Mouse (Mus musculus): ENCODE measurements around the gene B4galt1.

Gene B4galt1

DNA sequence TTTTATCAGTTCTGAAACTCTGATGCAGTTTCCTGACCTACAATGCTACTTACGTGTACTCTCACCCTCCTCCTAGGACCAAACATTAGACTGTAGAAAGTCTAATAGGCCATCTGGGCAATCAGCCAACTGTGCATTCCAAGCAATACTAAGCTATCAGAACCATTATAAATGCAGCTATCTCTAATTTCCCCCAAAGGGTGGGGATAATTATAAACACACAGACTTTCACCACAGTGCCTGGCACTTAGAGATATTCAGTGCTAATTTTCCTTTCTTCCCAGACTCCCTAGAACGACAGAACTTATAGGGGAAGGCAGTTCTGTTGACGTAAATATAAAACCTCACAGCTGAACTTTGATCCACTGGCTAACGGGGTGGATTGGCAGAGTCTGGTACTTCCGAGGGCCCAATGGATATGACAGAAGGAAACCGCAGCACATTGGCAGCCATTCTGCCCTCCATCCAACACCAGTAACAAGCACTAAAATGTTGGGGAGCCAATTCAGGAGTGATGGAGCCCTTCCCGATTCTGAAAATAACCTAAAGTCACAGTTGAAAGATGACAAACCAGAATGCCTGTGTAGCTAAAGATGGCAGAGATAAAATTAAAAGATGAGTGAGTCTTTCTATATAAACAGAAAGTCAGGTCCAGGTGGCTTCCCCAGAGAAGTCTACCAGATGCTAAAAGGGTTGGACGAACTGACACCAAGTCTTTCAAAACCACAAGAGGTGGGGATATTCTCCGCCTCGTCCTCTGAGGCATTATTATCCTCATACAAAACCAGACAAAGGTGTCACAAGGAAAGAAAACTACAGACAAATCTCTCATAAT, 16.1 kb downstream of the B4galt1 start:
- DNase-seq = no peak

DNA sequence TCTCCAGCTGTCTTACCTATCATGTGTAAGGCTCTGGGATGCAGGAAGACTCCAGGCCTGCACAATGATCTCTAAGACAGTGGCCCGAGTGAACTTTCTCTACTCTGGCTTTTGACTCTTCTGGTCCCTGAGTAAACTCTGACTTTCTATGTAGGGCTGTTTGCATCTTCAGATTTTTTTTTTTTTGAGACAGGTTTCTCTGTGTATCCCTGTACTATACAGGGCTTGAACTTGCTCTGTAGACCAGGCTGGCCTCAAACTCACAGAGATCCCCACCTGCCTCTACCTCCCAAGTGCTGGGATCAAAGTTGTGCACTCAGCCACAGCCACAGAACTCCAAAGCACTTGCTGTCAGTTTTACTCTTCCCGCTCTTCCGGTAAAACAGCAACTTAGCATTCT, 16.8 kb downstream of the B4galt1 start:
- no peak for DNase-seq

DNA sequence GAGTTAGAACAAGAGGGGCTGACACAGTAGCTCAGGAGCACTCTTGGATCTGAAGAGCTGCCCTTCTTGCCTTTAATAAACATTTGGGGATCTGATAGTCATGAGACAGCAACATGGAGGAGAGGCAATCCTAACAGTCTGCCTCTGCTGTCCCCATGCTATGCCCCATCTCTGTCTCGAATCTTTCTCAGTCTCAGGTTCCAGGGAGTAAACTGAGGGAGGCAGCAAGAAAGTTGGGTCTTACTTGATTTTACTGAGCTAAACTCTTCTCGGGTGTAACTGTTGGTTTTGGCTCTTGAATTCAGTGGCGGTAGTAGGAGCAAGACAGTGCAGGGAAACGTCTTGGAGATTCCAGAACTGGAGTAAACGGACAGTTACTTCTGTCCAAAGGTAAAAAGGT, 18.9 kb downstream of the B4galt1 start:
- DNase-seq = no peak

DNA sequence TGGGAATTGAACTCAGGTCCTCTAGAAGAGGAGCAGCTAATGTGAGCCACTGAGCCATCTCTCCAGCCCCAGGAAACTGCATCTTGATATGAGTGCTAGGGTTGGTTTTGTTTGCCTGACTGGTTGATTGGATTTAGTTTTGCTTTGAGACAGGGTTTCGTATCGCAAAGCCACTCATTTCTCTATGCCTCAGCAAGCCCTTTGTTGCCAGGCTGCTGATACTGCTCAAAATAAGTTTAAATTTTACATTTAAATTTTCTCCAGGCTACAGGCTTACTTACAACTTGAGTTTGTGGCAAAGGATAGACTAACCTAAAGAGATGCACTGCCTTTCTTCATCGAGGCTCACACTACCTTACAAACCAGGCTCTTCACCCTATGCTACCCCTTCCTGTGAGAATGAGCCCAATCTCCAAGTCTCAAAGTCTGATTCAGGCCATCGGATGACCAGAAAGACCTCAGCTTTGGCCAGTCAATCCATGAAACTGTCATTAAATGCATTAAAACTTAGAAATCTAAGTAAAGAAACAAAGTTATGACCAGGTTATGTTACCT, 19.5 kb downstream of the B4galt1 start:
- DNase-seq = no peak

DNA sequence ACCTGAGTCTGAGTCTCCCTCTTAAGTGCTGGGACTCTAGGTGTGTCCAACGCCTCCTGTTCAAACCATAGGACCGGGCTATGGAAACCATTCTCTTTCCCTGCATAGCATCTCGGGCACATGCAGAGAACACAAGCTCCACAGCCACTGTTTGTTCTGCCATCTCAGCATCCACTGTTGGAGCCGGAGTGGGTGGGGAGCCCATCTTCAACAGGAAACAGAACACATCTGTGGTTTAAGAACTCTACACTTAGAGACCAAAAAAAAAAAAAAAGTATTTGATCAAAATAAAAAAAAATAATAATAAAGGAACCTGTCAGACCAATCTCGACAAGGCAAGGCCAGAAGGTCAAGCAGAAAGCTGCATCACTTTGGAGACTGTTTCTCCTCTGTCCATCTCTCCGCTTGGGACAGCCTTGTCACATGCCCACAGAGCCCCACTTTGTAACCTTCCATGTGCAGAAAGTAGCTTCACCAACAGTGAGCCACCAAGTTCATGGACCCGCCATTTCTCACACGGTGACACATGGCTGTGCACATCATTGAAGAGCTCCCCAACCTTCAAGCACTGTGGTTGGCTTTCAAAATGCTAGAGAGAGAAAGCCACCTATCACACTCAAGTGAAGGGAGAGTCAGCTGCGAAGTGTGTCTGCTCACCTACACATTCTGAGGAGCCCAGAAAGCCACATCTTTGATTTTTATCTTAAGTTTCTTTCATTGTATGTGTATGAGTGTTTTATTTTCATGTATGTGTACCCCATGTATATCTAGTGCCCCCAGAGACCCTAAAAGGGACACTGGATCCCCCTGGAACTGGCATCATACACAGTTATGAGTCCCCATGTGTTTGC, 20.2 kb downstream of the B4galt1 start:
- peak in 1 of 2 experiments; percentile 56 for DNase-seq

DNA sequence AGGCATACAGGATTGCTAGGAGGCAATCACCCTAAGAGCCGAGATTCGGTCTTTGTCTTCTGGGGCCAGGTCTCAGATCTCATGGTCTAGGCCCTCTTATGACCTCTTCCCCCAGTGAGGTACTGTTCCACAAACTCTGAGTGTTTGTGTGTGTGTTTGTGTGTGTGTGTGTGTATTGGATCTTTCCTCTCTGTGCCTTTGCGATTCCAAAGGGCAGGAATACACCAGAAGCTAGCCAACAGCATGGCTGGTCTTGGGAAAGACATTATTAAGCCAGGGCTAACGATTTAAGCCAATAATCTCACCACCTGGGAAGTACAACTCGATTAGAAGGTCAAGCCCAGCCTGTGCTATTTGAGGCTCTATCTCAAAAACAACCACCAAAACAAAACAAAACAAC, 23.3 kb downstream of the B4galt1 start:
- no peak for DNase-seq

DNA sequence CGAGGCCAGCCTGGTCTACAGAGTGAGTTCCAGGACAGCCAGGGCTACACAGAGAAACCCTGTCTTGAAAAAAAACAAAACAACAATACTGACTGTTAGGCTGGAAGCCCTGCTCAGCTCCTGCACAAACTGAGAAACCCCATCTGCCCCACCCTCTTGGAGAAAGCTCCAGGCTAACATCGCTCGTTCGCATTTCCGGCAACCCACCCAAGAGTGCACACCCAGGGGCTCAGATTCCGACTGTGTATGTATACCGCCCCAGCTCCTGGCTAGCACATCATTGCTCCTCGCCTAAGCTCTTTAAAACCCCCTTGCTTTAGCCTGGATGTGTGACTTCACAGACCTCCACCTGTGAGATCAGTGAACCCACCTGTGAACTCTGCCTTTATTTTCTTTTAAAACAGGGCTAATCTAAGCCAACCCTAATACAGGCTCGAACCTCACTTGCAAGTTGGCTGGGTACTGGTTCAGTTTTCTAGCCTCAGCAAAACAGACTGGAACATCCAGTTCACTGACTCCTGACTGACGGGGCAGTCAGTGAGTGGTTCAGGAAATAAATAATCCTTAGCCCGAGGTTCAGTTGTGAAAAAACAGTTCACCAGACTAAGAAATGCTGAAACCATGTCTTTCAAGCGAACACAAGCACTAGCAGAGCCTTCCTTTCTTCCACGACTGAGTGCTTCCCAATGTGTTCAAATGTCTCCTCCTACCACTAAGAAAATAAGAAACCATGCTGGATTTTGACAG, 24.0 kb downstream of the B4galt1 start:
- no peak for DNase-seq

DNA sequence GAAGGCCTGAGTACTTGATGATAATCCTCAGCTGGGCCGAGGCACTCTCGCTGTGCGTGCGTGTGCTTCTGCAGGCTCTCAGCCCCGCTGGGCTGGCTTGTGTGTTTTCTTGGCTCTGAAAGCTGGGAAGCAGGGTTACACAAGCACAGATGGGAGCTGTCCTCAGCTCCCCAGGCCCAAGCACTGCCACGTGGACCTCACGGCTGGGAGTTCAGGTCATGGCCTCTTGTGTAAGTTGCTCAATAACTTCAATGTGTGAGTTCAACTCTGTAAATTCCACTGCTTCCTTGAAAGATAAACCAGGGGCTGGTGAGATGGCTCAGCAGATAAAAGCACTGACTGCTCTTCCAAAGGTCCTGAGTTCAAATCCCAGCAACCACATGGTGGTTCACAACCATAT, 24.9 kb downstream of the B4galt1 start:
- DNase-seq = no peak

DNA sequence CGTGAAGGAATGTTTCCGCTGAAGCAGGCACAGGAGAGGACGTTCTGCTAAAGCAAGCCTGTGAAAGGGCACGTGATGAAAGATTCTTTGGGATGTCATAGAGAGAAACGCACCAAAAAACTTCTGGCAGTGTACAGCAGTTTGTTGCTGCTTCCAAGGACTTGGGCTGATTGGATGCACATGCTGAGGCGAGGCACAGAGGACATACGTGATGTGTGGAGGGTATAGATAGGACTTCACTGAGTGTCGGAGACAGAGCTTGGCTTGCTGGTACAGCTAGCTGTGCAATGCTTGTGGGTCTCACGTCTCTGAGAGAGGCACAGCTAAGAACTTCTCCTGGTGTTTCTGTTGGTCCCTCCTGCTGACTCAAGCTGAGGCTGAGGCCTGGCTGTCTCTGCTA, 25.9 kb downstream of the B4galt1 start:
- DNase-seq = no peak

DNA sequence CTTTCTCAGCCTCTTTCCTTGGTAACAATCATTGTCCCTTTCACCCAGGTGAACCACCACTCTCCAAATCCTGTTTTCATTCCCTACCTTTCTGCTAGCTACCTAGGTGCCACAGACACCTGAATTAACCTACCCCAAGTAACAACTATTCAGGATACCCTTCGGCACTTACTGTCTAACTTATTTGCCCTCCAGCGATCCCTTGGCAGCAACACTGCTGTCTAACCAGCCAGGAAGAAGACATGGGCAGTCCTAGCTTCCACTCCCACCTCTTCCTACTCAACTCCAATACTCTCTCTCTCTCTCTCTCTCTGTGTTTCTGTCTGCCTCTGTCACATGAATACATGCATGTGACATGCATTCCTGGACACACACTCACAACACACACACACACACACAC, 27.0 kb downstream of the B4galt1 start:
- no peak for DNase-seq

DNA sequence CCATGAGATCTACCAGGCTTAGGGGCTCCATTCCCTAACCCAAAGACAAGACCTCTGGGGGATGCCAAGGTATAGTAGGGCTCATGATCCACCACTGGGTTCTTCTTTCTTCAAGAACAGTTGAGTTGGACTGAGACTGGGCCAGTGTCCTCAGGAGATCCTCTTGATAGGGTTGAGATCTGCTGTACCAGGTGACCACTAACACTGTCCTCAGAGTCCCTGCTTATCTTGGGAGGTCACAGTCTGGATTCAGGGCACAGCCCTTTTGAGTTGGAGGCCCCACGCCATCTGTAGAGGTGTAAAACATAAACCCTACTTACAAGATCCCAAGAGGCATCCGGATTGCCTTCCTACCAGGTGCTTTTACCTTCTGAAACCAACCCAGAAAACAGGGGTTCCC, 27.8 kb downstream of the B4galt1 start:
- no peak for DNase-seq

DNA sequence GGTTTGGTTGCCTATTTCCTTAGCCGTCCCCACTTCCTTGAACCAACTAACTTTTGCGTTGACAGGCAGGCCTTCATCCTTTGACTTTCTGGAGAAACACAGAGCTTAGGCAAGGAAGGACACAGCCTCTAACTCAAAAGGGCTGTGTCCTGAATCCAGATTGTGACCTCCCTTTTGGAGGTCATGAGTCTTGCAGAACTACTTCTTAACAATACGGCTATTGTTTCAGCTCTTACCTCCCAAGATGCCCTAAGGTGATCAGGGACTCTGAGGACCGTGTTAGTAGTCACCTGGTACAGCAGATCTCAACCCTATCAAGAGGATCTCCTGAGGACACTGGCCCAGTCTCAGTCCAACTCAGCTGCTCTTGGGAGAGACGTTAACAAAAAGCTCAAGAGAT, 28.7 kb downstream of the B4galt1 start:
- no peak for DNase-seq

DNA sequence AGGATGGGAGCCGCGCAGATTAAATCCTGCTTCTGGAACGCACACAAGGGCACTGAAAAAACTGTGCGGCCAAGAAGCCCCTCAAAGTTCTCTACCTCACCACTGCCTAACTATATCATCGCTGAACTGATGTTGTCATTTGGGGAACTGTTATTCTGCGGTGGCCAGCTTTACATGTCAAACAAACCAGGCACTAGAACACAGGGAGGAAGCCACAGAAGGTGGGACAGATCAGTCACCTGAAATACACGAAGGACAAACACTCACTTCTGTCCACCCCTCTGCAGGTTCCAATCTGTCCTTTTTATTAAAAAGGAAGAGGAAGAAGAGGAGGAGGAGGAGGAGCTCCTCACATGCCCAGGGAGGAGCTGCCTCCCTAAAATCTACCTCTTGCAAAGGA, 29.3 kb downstream of the B4galt1 start:
- DNase-seq = no peak

DNA sequence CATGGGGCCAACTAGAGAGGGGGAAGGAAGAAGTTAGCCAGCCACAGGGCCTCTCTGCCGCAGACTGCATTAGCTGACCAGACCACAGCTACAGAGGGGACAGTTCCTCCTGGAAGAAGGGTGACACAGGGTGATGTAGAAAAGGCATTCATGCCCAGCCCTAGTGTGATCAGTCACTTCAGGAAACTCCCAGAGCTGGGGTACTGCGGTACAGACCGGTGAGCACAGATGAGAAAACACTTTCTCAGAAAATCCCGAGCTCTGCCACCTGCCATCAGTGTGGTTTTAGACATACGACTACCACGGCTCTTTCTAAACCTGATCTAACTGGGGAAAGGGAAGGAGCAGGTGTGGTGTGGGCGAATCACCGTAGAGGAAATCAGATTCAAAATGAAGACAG, 30.1 kb downstream of the B4galt1 start:
- peak in 1 of 2 experiments; percentile 56 for DNase-seq

DNA sequence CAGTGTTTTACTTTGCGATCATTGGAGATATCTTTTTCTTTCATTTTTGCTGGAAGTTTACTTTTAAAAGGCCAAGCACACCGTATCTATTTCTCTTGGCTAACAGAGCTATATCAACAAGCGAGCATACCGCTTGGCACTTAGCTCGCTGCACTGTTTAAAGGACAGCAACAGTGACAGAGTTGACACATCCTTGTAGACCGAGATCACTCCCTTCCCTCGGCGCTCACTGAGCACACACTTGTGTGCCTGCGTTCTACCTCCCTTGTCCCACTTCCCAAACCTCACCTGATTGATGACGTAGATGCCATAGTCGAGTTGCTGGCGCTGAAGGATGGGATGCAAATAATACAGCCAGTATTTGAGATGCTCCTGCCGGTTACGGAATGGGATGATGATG, 30.7 kb downstream of the B4galt1 start:
- DNase-seq = no peak

DNA sequence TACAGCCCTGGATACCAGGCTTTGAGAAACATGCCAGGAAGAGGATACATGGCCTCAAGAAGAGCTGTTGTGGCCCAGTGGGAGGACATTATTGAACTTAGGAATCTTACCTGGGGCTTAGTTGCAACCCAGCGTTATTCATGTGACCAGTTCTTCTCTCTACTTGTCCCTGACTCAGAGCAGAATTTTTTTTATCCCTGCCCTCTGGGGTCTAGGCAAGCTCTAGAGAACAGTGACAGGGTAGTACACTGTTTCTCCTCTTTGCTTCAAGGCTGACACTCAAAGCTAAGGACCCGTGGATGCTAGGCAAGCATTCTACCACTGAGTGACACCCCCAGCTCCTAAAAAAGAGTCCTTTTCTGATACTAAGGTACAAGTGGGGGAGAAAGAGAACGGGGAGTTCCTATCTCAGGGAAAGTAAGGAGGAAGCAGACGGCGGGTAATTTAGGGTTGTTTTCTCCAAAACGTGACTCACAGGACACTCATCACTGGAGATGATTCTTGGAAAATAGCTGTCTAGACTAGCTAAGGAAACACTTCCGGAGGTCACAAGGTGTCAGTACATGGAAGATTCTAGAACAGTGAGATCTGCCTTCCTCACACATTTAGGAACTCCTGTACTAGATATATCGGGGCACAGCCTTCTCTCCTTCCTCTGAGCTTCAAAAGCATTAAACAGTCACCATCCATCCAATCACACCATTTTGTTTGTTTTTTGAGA, 32.3 kb downstream of the B4galt1 start:
- DNase-seq = no peak

DNA sequence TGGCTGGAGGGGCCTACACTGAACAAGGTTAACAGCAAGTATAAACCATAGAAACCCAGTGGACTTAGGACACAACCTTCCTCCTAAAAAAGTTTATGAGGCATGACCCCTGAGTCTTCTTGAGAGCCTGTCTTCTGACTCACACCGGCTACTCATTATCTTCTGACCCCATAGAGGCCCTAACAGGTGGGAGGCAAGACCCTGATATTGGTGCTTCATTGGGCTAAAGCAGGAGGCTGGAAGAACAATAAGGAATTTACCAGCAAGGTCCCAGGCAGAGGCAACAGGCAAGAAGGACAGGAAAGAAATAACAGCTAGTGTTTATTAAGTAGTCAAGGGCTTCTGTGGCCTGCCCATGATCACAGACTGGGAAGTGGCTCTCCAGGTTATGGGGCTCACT, 32.9 kb downstream of the B4galt1 start:
- DNase-seq = no peak

DNA sequence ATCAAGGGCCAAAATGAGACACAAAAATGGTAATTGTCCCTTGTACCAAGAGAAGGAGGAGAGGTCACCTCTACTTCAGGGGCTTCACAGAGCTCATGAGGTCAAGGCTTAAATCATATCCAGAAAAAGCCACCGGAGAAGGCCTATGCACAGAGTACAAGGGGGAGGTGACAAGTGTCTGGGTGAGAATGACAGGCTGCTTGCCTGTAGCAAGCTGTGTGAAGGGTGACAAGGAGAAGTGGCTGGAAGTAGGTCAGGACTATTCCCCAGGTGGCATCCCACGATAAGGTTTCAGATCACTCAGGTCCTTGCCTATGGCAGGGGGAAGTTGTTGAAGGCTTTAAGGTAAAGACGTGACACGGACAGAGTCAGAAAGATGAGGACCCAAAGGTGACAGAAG, 33.8 kb downstream of the B4galt1 start:
- DNase-seq = no peak

DNA sequence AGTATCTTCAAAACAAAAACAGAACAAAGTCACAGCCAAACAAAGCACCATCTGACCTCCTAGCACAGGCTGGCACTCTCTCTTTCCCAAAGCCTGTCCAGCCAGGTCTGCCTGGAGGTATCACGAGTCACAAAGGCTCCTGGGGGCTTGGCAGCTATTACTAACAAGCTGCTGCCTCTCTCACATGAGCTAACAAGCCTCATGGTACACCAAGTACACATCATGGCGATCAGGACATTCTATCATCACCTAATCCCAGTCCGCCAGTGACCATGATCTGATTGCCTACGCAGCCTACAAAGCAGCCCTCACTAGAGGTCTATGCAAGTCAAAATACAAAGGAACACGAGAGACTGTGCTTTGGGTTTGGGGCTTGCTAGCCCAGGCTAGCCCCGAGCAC, 34.7 kb downstream of the B4galt1 start:
- no peak for DNase-seq

DNA sequence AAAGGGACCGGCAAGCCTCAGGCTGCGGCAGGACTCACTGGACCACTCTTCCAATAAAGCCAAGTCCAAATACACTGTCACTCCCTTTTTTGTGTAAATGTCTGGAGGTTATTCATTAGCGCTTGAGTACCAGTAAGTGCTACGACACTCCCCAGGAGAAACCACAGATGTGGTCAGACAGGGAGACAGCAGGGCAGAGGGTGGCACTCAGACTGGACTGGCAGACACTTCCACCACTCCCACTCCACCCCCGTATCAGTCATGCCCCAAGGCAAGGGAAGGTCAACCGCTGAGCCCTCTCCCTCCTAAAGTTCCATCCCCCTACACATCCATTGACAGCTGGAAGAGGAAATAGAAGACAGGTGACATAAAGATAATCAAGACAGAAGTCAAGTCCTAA, 35.4 kb downstream of the B4galt1 start:
- DNase-seq = no peak

DNA sequence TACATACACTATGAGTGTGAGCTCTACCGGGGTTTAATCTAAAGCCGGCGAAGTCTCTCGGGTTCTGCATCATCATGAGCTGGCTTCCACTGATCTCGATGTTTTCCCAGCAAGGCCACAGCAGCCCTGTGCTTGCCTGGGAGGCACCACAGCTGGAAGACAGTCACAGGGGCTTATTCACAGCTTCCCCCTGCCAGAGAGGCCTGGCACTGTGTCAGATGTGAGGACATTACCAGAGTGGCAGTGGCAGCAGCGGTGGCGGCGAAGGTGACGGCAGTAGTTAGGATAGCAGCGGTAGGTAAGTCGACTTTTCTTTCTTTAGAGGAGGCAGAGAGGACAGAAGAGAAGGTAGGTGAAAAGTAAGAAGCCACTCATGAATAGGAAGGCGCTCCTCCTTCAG, 35.9 kb downstream of the B4galt1 start:
- no peak for DNase-seq

DNA sequence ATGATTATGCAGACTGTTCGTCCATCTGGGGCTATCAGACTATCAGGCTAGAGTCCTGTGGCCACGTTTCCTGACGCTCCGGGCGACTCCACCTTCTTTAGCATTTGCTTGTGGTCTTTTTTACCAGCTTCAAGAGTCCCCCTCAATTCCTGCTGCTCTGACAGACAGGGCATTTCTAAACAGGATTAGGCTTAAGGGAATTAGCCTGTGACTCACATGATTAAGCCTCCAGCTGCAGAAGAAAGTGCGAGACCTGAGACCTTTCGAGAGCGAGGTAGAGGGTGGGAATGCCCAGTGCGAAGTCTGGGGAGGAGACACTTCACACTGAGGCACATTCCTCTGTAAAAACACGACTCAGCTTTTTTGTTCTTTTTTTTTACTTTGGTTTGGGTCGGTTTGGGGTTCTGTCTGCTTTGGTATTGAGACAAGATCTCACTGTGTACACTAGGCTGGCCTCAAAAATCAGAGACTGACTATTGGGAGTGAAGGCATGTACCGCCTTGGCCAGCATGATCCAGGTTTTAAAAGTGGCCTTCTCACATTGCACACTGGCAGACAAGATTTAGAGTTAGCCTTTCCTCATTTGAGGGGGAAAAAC, 37.9 kb downstream of the B4galt1 start:
- DNase-seq = no peak

Measured in thymus, adult 18-20 months (tissue).